ENCODE assay signal across 9 mouse cellular contexts in the genomic region with DNA sequence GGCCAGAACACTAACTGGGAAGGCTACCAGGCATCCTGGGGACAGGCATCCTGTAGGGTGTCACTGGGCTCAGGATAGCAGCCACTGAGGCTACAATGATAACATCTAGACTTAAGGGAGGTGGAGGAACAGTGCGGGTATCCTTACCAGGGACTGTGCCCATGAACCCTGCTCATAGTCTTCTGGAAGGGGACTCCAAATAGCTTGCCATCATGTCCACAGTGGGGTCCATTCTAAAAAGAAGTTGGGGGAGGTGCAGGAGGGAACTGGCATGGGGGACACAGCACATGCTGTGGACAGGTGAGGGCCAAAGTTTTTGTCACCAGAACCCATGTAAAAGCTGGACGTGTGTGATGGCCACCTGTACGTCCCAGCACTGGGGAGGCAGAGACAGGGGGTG. TPM values are rescaled to one million over a fixed set of nuclear protein-coding genes. Genes with fewer than 3 reads are reported as not detected.
DNase-seq lines count a peak whose midpoint lies in the region; TF ChIP-seq lines count a peak whose summit lies in the region.
"Had no signal": no experiment of that assay in that cellular context is flagged by ENCODE, and none has a peak within 500 bp of the region (broad histone marks: within the 10 kb centered on the region; RNA-seq: fewer than 3 reads in every experiment).

No protein-coding gene starts in this region.

- peak in 1 of 2 experiments; percentile 23 for DNase-seq in heart, adult 2 months
- DNase-seq in heart, adult 8-10 months (ENCODE audit: low spot score) = no peak
- DNase-seq in kidney, postnatal 10 days = peak; percentile 3
- DNase-seq in kidney, adult 8-10 months = no peak
- DNase-seq in spleen, adult 2 months (ENCODE audit: low read depth in 1 of 2, low spot score in 2 of 2) = no peak
- no peak for DNase-seq in spleen, postnatal 4 days (ENCODE audit: low spot score in 2 of 2)
- no peak for DNase-seq in frontal cortex, postnatal 25 days (ENCODE audit: low spot score in 2 of 2)

- peaks cover 18% of the 10 kb centered on the region for H3K4me1 ChIP-seq in heart, adult 2 months (ENCODE audit: control insufficient read depth, insufficient read depth, low read length)
- peaks cover 8% of the 10 kb centered on the region; the same call in 1 of the 2 replicates for H3K4me1 ChIP-seq in spleen, adult 2 months (ENCODE audit: control insufficient read depth, insufficient read depth, insufficient read length)
- H3K4me1 ChIP-seq in olfactory bulb, adult 2 months (ENCODE audit: control insufficient read depth, insufficient read depth, low read length) = peaks cover 15% of the 10 kb centered on the region; the same call in 1 of the 2 replicates

- H3K4me3 ChIP-seq in heart, adult 2 months = no peak overlapping the region
- H3K4me3 ChIP-seq in spleen, adult 2 months (ENCODE audit: extremely low read depth, insufficient read depth, insufficient read length) = no peak overlapping the region
- no peak overlapping the region for H3K4me3 ChIP-seq in olfactory bulb, adult 2 months (ENCODE audit: insufficient read depth, low read depth, low read length)
- H3K4me3 ChIP-seq: limb, embryonic 15.5 days had no signal

- no peak for TF ChIP-seq EP300 in heart, adult 2 months (IDR thresholded peaks at IDR 0.05; ENCODE audit: insufficient read depth, low read depth, low read length)

- intact Hi-C loops in heart, adult 2 months (cut with DNase I) = loop anchor here (2.0 kb wide), 2 partner anchors 24 to 32 kb away; no protein-coding TSS in a partner anchor

- no peak for TF ChIP-seq POLR2A in heart, adult 2 months (IDR thresholded peaks at IDR 0.05; ENCODE audit: insufficient read depth, low read depth, low read length)
- no peak for TF ChIP-seq POLR2A in spleen, adult 2 months (IDR thresholded peaks at IDR 0.05; ENCODE audit: low read depth, low read length)
- TF ChIP-seq POLR2A in olfactory bulb, adult 2 months (IDR thresholded peaks at IDR 0.05; ENCODE audit: insufficient read depth, low read depth, low read length) = no peak

- no peaks in the 10 kb centered on the region for H3K79me2 ChIP-seq in heart, adult 2 months (replicated peaks; ENCODE audit: control insufficient read depth, insufficient read depth, low read length)

- no peaks in the 10 kb centered on the region for H3K27me3 ChIP-seq in heart, adult 2 months (ENCODE audit: control insufficient read depth, insufficient read depth, low read length)
- no peaks in the 10 kb centered on the region for H3K27me3 ChIP-seq in spleen, adult 2 months (ENCODE audit: control insufficient read depth, insufficient read depth, low read length)
- H3K27me3 ChIP-seq: limb, embryonic 15.5 days had no signal

- no peaks in the 10 kb centered on the region for H3K36me3 ChIP-seq in heart, adult 2 months (ENCODE audit: control insufficient read depth, insufficient read depth, low read length)
- no peaks in the 10 kb centered on the region for H3K36me3 ChIP-seq in spleen, adult 2 months (ENCODE audit: control insufficient read depth, insufficient read depth, low read length)
- H3K36me3 ChIP-seq: limb, embryonic 15.5 days had no signal

- TF ChIP-seq CTCF in heart, adult 2 months (IDR thresholded peaks at IDR 0.05) = no peak
- TF ChIP-seq CTCF in spleen, adult 2 months (IDR thresholded peaks at IDR 0.05; ENCODE audit: extremely low read depth, insufficient read depth, insufficient read length, insufficient replicate concordance) = no peak
- no peak for TF ChIP-seq CTCF in olfactory bulb, adult 2 months (IDR thresholded peaks at IDR 0.05; ENCODE audit: insufficient read depth, low read depth, low read length)

- H3K27ac ChIP-seq in heart, adult 2 months = peak overlapping the region; percentile 93
- H3K27ac ChIP-seq in spleen, adult 2 months (ENCODE audit: insufficient read depth, low read length) = peak overlapping the region; percentile 67; the same call in 1 of the 2 replicates
- 0 out of 2 replicates have a peak overlapping the region, but pooled peaks have one; percentile 7 for H3K27ac ChIP-seq in olfactory bulb, adult 2 months (ENCODE audit: insufficient read depth, low read depth, low read length)
- H3K27ac ChIP-seq: limb, embryonic 15.5 days had no signal

- no peak overlapping the region for H3K9ac ChIP-seq in heart, adult 2 months (ENCODE audit: low read depth, low read length)
- H3K9ac ChIP-seq: limb, embryonic 15.5 days had no signal

- WGBS in heart, adult 2 months = 88% methylated on average over 3 of the region's 3 CpGs
- WGBS in spleen, adult 2 months = 90% methylated on average over 3 of the region's 3 CpGs
- 95% methylated on average over 3 of the region's 3 CpGs for WGBS in olfactory bulb, adult 2 months

RNA-seq across cellular contexts. Expression of gene Sik1, which starts 50.8 kb away (rescaled TPM):
- total RNA-seq in heart, adult 2 months (2021) = 10 to 100 TPM; 39.6 to 62.7 TPM
- polyA plus RNA-seq in heart, adult 2 months (2012; rRNA removed) = 15.4 and 21.0 TPM in 2 replicates
- 10 to 100 TPM; 19.0 to 34.0 (median 30.2) TPM for total RNA-seq in heart, adult 8-10 months (2022)
- 56.4 and 67.8 TPM in 2 replicates for polyA plus RNA-seq in spleen, adult 2 months (2012; rRNA removed)
- not detected in 2 replicates for polyA plus RNA-seq in olfactory bulb, adult 2 months (2012; ENCODE audit: insufficient read depth, insufficient read length, low replicate concordance, missing spikeins)

Comparison
In these comparisons a context has a peak if more than half of its experiments do, and no peak if none do; other contexts are left out.
1. H3K27ac ChIP-seq: peak in every context shown above with its lines; median percentile 93 in heart, adult 2 months; 67 in spleen, adult 2 months; 7 in olfactory bulb, adult 2 months.